Mouse (Mus musculus): ENCODE measurements around the gene 1700122O11Rik.

DNA sequence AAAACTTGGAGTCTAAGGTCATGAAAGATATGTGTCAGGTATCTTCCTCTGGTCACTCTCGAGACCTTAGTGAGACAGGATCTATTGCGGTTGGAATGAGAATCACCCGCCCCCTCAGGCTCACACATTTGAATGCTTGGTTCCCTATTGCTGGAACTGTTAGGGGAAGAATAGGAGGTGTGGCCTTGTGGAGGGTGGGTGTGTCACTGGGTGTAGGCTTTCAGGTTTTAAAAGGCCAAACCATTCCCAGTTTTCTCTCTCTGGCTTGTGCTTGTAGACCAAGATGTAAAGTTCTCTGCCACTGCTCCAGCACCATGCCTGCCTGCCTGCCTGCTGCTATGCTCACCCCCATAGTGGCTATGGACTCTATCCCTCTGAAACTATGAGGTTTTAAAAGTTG lies 42.5 kb upstream of the 1700122O11Rik start:
- TF ChIP-seq POLR2AphosphoS5 (IDR thresholded peaks at IDR 0.05; ENCODE audit: insufficient replicate concordance, low read depth, low read length) (no peak), CTCF (IDR thresholded peaks at IDR 0.05; ENCODE audit: low read depth, low read length) (no peak), GATA1 (IDR thresholded peaks at IDR 0.05; ENCODE audit: borderline replicate concordance, low read length) (no peak), TAL1 (conservative IDR thresholded peaks at IDR 0.05; ENCODE audit: low read depth, low read length) (no peak), GATA2 (IDR thresholded peaks at IDR 0.05; ENCODE audit: borderline replicate concordance, low read depth, low read length) (no peak)
